Comparison of ENCODE assay signal across 21 mouse cellular contexts in genomic region chr10:42984886-42985285, GRCm38 (mm10).
DNase-seq lines count a peak whose midpoint lies in the region; ATAC-seq lines count a peak whose summit lies in the region.
"Had no signal": no experiment of that assay in that cellular context is flagged by ENCODE, and none has a peak within 500 bp of the region (broad histone marks: within the 10 kb centered on the region; RNA-seq: fewer than 3 reads in every experiment).

No protein-coding gene starts in this region.

- no peak for ATAC-seq in midbrain, embryonic 11.5 days (ENCODE audit: low FRiP score)
- ATAC-seq in midbrain, embryonic 13.5 days, result no peak
- ATAC-seq: activated CD4-positive, CD25-positive, alpha-beta regulatory T cell, adult 4 months; forebrain, embryonic 15.5 days; hindbrain, postnatal 0 days; Patski had no signal

- H3K4me1 ChIP-seq in midbrain, embryonic 11.5 days (ENCODE audit: control insufficient read depth, insufficient read depth, low read length), result peaks cover 3% of the 10 kb centered on the region; the same call in 1 of the 2 replicates
- H3K4me1 ChIP-seq in midbrain, embryonic 13.5 days (replicated peaks), result peaks cover 6% of the 10 kb centered on the region
- H3K4me1 ChIP-seq: forebrain, embryonic 15.5 days; heart, embryonic 12.5 days had no signal

- no peak overlapping the region for H3K27ac ChIP-seq in midbrain, embryonic 11.5 days (ENCODE audit: low read depth, low read length)
- no peak overlapping the region for H3K27ac ChIP-seq in midbrain, embryonic 13.5 days
- H3K27ac ChIP-seq: embryonic facial prominence, embryonic 15.5 days; forebrain, embryonic 15.5 days; hindbrain, embryonic 12.5 days; hindbrain, postnatal 0 days had no signal

- H3K9ac ChIP-seq in midbrain, embryonic 11.5 days (ENCODE audit: low read length), result no peak overlapping the region
- H3K9ac ChIP-seq in midbrain, embryonic 13.5 days (replicated peaks), result no peak overlapping the region
- H3K9ac ChIP-seq: embryonic facial prominence, embryonic 15.5 days; forebrain, embryonic 15.5 days; heart, embryonic 12.5 days; hindbrain, embryonic 12.5 days had no signal

- DNase-seq in midbrain, embryonic 11.5 days (ENCODE audit: low spot score, missing footprints), result peak; percentile 35
- DNase-seq in adrenal gland, adult (ENCODE audit: inconsistent age in 2 of 2, low spot score in 1 of 2), result peak; percentile 76 to 87
- peak; percentile 68 for DNase-seq in adrenal gland, postnatal 14 days
- no peak for DNase-seq in heart, adult 11 months
- DNase-seq in heart, postnatal 36 days, result no peak
- no peak for DNase-seq in heart, postnatal 14 days
- DNase-seq: cerebellum, adult 11 months; cerebellum, adult 8-10 months; cerebellum, postnatal 14 days; embryo, embryonic 11 days; gastrocnemius, postnatal 10 days; heart, postnatal 4 days had no signal

- no peak overlapping the region for H3K4me2 ChIP-seq in midbrain, embryonic 11.5 days
- H3K4me2 ChIP-seq in midbrain, embryonic 13.5 days (replicated peaks), result no peak overlapping the region
- H3K4me2 ChIP-seq: embryonic facial prominence, embryonic 15.5 days; forebrain, embryonic 15.5 days; heart, embryonic 12.5 days; hindbrain, embryonic 12.5 days had no signal

- intact Hi-C loops in heart, postnatal 36 days (cut with DNase I), result loop anchor here (5.0 kb wide), 1 partner anchor 237 kb away; the partner anchor contains the start of gene Pdss2
- intact Hi-C loops in heart, postnatal 14 days (cut with DNase I), result loop anchor here (5.0 kb wide), 2 partner anchors 143 to 288 kb away; no protein-coding TSS in a partner anchor

- no peaks in the 10 kb centered on the region for H3K9me3 ChIP-seq in midbrain, embryonic 11.5 days (ENCODE audit: control insufficient read depth, low read length)
- H3K9me3 ChIP-seq in midbrain, embryonic 13.5 days, result no peaks in the 10 kb centered on the region
- H3K9me3 ChIP-seq: embryonic facial prominence, embryonic 15.5 days; forebrain, embryonic 15.5 days; heart, embryonic 12.5 days; hindbrain, embryonic 12.5 days had no signal

- H3K36me3 ChIP-seq in midbrain, embryonic 11.5 days (ENCODE audit: control insufficient read depth, insufficient read depth, low read length), result no peaks in the 10 kb centered on the region
- no peaks in the 10 kb centered on the region for H3K36me3 ChIP-seq in midbrain, embryonic 13.5 days
- H3K36me3 ChIP-seq: embryonic facial prominence, embryonic 15.5 days; forebrain, embryonic 15.5 days; heart, embryonic 12.5 days; hindbrain, embryonic 12.5 days had no signal

- WGBS in midbrain, embryonic 11.5 days, result 75% methylated on average over 4 of the region's 4 CpGs
- 64% methylated on average over 4 of the region's 4 CpGs for WGBS in midbrain, embryonic 13.5 days

- no peak overlapping the region for H3K4me3 ChIP-seq in midbrain, embryonic 11.5 days (ENCODE audit: low read depth, low read length)
- no peak overlapping the region for H3K4me3 ChIP-seq in midbrain, embryonic 13.5 days (replicated peaks)
- H3K4me3 ChIP-seq: embryonic facial prominence, embryonic 15.5 days; erythroblast, embryonic 14.5 days; forebrain, embryonic 15.5 days; heart, embryonic 12.5 days; hindbrain, embryonic 12.5 days had no signal

- no peaks in the 10 kb centered on the region for H3K27me3 ChIP-seq in midbrain, embryonic 11.5 days (ENCODE audit: control insufficient read depth, insufficient read depth, low read length)
- peaks cover 8% of the 10 kb centered on the region; the same call in 1 of the 2 replicates for H3K27me3 ChIP-seq in midbrain, embryonic 13.5 days
- H3K27me3 ChIP-seq: embryonic facial prominence, embryonic 15.5 days; forebrain, embryonic 15.5 days; heart, embryonic 12.5 days; hindbrain, embryonic 12.5 days; Patski had no signal

Comparison
In these comparisons a context has a peak if more than half of its experiments do, and no peak if none do; other contexts are left out.
1. DNase-seq: peak in midbrain, embryonic 11.5 days (single experiment), adrenal gland, adult (2 of 2) and adrenal gland, postnatal 14 days (single experiment); none in heart, adult 11 months (single experiment), heart, postnatal 36 days (0 of 2) and heart, postnatal 14 days (0 of 2).